Mouse (Mus musculus) embryonic facial prominence, embryonic 11.5 days (tissue): ENCODE data around the gene Adcy1. TPM values are rescaled to one million over a fixed set of nuclear protein-coding genes. Genes with fewer than 3 reads are reported as not detected.

Source experiments
- polyA plus RNA-seq: library from polyadenylated mRNA; unstranded; fragments of >200 nt; fragmentation: Nextera tagmentation; extraction: Ambion mirVana; gene quantifications from 2 replicates; pipeline ENCODE4 v1.2.1, GENCODE M21; 2014

Adcy1 gene
- polyA plus RNA-seq, 1 experiment from 2014 or later, result 1.3 TPM

Other genes starting within 250 kb of the Adcy1 start
- gene Gm11983, start 225.8 kb upstream of the Adcy1 start, polyA plus RNA-seq, result not detected in 2 replicates
- gene Gm11985, start 125.1 kb downstream of the Adcy1 start, polyA plus RNA-seq, result not detected in 2 replicates
- gene Igfbp1, start 134.3 kb downstream of the Adcy1 start, polyA plus RNA-seq, result 0.27 and 0.50 TPM in 2 replicates
- 51.1 and 53.7 TPM in 2 replicates for gene Igfbp3, start 150.4 kb downstream of the Adcy1 start, polyA plus RNA-seq